Mouse (Mus musculus) G1E (cell line): ENCODE data around the gene Rell1.

Source experiments
- CTCF ChIP-seq: IDR thresholded peaks from 2 replicates; pipeline ENCODE4 v1.5.1; 2012; ENCODE audit warnings: low read depth, low read length, inconsistent platforms, mixed read lengths
- GATA1 ChIP-seq: IDR thresholded peaks from 2 replicates; pipeline ENCODE4 v1.6.1; 2012; ENCODE audit warnings: borderline replicate concordance, low read length, inconsistent platforms, mixed read lengths
- GATA2 ChIP-seq: IDR thresholded peaks from 2 replicates; pipeline ENCODE4 v1.6.1; 2012; ENCODE audit warnings: low read depth, low read length, inconsistent platforms, borderline replicate concordance
- POLR2AphosphoS5 ChIP-seq: IDR thresholded peaks from 2 replicates; pipeline ENCODE4 v1.6.1; 2012; ENCODE audit warnings: low read depth, low read length, inconsistent platforms; ENCODE audit not compliant: insufficient replicate concordance
- TAL1 ChIP-seq: conservative IDR thresholded peaks from 2 replicates; pipeline ENCODE4 v1.6.1; 2012; ENCODE audit warnings: low read depth, low read length, inconsistent platforms, mixed read lengths

DNA sequence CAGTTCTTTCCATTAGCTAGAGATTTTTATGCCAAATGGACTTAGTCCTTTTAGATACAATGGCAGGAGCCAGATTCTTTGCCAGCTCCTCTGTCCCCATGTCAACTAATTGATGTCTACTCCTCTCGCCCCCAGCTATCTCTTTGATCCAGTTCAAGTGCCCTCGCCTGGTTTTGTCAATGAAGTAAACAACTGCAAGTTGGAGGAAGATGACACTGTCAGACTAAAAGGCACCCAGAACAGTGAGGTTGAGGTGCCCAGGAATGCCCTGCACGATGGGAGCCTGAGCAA, 70.9 kb downstream of the Rell1 start:
- TF ChIP-seq CTCF (no peak), POLR2AphosphoS5 (no peak), GATA1 (no peak), TAL1 (no peak), GATA2 (no peak)
